Mouse (Mus musculus) lung, postnatal 36 days (tissue): ENCODE results near the gene Atp5f1.
"Not testable (repeated sequence)": the region's sequence is repeated elsewhere in the genome, so short reads cannot be mapped to it uniquely, and the experiment has no call there.

Experiments used
- DNase-seq: peaks from one replicate; pipeline ENCODE4 v3.0.0; 2022; ENCODE audit warnings: mixed read lengths

Gene Atp5f1

GRCm38 (mm10) chr3:105959999-105960398 lies at the start of gene Atp5f1:
Gene Atp5f1 (minus strand): TSS chr3:105960099.
- DNase-seq = no peak

GRCm38 (mm10) chr3:106003360-106003759 lies 43.5 kb upstream of the Atp5f1 start:
- DNase-seq = not testable (repeated sequence)

GRCm38 (mm10) chr3:106001416-106002370 lies 41.8 kb upstream of the Atp5f1 start:
- peak; percentile 70 for DNase-seq

GRCm38 (mm10) chr3:106000707-106001375 lies 40.9 kb upstream of the Atp5f1 start:
- DNase-seq = peak; percentile 5

GRCm38 (mm10) chr3:105994730-105995129 lies 34.8 kb upstream of the Atp5f1 start:
- DNase-seq = no peak

- DNase-seq = peak; percentile 83
These were observed 31.9 kb upstream of the Atp5f1 start for GRCm38 (mm10) chr3:105991653-105992283.

GRCm38 (mm10) chr3:105989611-105990010 lies 29.7 kb upstream of the Atp5f1 start:
- not testable (repeated sequence) for DNase-seq

GRCm38 (mm10) chr3:105974174-105974573 lies 14.3 kb upstream of the Atp5f1 start:
- DNase-seq = peak; percentile 29

- no peak for DNase-seq
These were observed 13.5 kb upstream of the Atp5f1 start, which contains the start of gene Ovgp1 for GRCm38 (mm10) chr3:105973411-105973810. Gene Ovgp1 (plus strand): TSS chr3:105973711.

GRCm38 (mm10) chr3:105971831-105972446 lies 12.0 kb upstream of the Atp5f1 start:
- DNase-seq = no peak

GRCm38 (mm10) chr3:105960700-105961099 lies 801 bp upstream of the Atp5f1 start:
- DNase-seq = peak; percentile 35

GRCm38 (mm10) chr3:105959585-105959984 lies 314 bp downstream of the Atp5f1 start:
- no peak for DNase-seq

GRCm38 (mm10) chr3:105958974-105959580 lies 822 bp downstream of the Atp5f1 start, which contains the start of gene Wdr77:
Gene Wdr77 (plus strand): TSS chr3:105959369.
- DNase-seq = peak; percentile 97

- DNase-seq = no peak
These were observed 1.7 kb downstream of the Atp5f1 start for GRCm38 (mm10) chr3:105958204-105958603.

GRCm38 (mm10) chr3:105957235-105957634 lies 2.7 kb downstream of the Atp5f1 start:
- DNase-seq = no peak

- DNase-seq = no peak
These were observed 8.6 kb downstream of the Atp5f1 start for GRCm38 (mm10) chr3:105951348-105951747.

- DNase-seq = no peak
These were observed 23.8 kb downstream of the Atp5f1 start for GRCm38 (mm10) chr3:105936111-105936510.

GRCm38 (mm10) chr3:105935033-105935432 lies 24.9 kb downstream of the Atp5f1 start:
- DNase-seq = peak; percentile 78

GRCm38 (mm10) chr3:105933926-105934325 lies 26.0 kb downstream of the Atp5f1 start:
- DNase-seq = no peak

- DNase-seq = peak; percentile 43
These were observed 27.4 kb downstream of the Atp5f1 start, which contains the start of gene I830077J02Rik for GRCm38 (mm10) chr3:105932240-105933071. Gene I830077J02Rik (minus strand): TSS chr3:105932664.

GRCm38 (mm10) chr3:105931095-105931494 lies 28.8 kb downstream of the Atp5f1 start:
- DNase-seq = no peak
